Mouse (Mus musculus) adrenal gland, postnatal 36 days (tissue): ENCODE results near the gene Zscan20. TPM values are rescaled to one million over a fixed set of nuclear protein-coding genes. Genes with fewer than 3 reads are reported as not detected.
A peak's percentile ranks its signal among the peaks of the same experiment; 100 is the strongest.
"Not testable (repeated sequence)": the region's sequence is repeated elsewhere in the genome, so short reads cannot be mapped to it uniquely, and the experiment has no call there.

Source experiments
- DNase-seq, 2 experiments: peaks; one replicate each; pipeline ENCODE4 v3.0.0; 2021; ENCODE audit warnings: mixed read lengths in 1 of 2
- total RNA-seq, 2 experiments: library from RNA; stranded (reverse); gene quantifications; 2 replicates each; pipeline ENCODE4 v1.2.3; 2021

Zscan20 gene
- total RNA-seq, 2 experiments from 2014 or later = 6.3 to 8.7 TPM

DNA sequence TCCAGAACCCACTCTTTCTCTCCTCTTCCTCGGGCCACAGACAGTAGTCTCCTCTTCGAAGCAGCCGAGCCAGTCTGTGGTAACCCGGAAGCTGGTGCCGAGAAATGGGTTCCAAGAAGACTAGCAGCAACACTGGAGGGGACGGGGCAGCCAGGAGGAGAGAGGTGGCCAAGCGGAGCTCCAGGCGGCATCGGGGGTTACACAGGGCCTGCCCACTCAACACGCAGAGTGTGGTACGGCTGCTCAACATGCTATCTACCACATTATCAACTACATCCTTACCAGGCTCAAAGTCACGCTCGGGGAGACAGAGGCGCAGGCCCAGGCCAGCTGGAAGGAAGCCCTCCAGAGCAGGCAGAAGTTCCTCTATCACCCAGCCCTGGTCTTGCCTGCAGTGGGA, 5.9 kb upstream of the Zscan20 start:
- no peak for DNase-seq

- peak in 1 of 2 experiments; percentile 59 for DNase-seq
Measured at GRCm38 (mm10) chr4:128613326-128613725, 3.4 kb upstream of the Zscan20 start.

GRCm38 (mm10) chr4:128611726-128612125, 1.8 kb upstream of the Zscan20 start:
- not testable (repeated sequence) for DNase-seq

GRCm38 (mm10) chr4:128610706-128611105, 808 bp upstream of the Zscan20 start:
- no peak for DNase-seq

- peak in 1 of 2 experiments; percentile 32 for DNase-seq
Measured at GRCm38 (mm10) chr4:128609276-128609924, 498 bp downstream of the Zscan20 start.

DNA sequence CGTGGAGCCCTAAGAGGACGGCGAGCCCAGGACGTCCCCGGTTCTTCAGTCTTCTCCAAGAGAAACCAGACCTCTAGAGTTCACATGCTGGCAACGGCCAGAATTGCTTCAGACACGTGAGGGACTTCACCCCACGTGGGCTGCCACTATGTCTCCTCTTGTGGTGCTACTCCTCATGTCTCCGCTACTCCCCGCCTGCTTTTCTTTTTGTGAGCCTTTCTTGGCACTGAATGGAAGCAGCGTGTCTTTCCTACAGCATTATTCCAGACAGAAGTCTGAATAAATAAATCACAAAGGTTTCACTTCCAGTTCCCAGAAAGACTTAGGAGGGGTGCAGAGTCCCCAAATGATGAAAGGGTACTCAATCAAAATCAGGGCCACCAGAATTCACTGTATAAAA, 2.2 kb downstream of the Zscan20 start:
- no peak for DNase-seq

DNA sequence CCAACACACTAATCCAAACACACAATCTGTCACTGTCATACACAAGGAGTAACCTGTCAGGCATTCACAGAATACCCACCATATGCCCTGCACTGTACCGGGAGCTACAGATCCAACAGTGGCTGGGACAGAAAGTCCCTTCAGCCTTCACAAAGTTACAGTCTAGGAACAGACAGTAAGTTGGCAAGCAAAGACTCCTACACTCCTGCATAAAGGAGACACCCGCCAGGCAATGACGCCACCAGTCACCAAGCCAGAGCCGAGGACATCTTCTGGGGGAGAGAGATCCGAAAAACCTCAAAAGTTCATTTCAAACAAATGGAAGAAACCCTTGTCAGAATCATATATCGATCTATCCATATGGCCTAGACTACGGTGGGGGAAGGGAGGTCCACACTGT, 3.3 kb downstream of the Zscan20 start:
- peak; percentile 50 to 62 for DNase-seq

- no peak for DNase-seq
Measured at GRCm38 (mm10) chr4:128597801-128598560, 11.9 kb downstream of the Zscan20 start.

- DNase-seq = no peak
Measured at GRCm38 (mm10) chr4:128594062-128594461, 15.8 kb downstream of the Zscan20 start.

GRCm38 (mm10) chr4:128593286-128593685, 16.6 kb downstream of the Zscan20 start:
- no peak for DNase-seq

DNA sequence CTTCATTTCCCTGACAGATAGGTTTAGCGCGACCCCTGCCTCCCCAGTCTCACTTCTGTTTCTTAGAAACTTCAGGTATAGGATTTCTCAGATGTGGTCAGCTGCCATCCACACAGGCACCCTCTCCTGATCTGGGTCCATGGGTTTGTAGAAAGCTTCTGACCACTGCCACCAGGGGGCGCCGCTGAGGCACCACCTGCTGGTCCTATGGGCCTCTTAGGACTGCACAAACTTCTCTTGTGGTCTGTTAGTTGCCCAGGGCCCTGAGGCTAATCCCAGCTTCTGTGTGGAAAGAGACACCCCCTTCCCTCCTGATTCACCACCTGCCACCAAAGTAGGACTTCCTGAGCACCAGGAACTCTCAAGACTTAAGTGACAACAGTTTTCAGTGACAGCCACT, 30.7 kb downstream of the Zscan20 start:
- peak; percentile 55 to 73 for DNase-seq

DNA sequence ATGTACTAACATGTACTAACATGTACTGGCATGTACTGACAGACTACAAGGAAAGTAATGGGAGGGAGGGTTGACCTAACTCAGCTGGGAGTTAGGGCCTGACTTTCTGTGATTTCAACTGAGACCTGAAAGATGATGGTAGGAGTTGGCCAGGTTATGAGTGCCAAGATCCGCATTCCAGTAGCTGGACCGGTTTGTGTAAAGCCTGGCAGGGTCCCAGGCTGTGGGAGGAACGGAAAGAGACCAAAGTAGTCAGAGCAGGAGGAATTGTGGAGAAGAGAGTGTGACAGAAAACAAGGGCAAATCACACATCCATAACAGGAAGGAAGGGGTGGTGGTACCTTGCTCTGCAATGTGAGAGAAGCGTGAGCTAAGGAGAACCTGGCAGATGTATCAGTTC, 34.1 kb downstream of the Zscan20 start:
- no peak for DNase-seq

- no peak for DNase-seq
Measured at GRCm38 (mm10) chr4:128560327-128560726, 49.6 kb downstream of the Zscan20 start.

- no peak for DNase-seq
Measured at GRCm38 (mm10) chr4:128554198-128554597, 55.7 kb downstream of the Zscan20 start.

- DNase-seq = peak; percentile 66 to 71
Measured at GRCm38 (mm10) chr4:128550756-128551155, 59.1 kb downstream of the Zscan20 start.

DNA sequence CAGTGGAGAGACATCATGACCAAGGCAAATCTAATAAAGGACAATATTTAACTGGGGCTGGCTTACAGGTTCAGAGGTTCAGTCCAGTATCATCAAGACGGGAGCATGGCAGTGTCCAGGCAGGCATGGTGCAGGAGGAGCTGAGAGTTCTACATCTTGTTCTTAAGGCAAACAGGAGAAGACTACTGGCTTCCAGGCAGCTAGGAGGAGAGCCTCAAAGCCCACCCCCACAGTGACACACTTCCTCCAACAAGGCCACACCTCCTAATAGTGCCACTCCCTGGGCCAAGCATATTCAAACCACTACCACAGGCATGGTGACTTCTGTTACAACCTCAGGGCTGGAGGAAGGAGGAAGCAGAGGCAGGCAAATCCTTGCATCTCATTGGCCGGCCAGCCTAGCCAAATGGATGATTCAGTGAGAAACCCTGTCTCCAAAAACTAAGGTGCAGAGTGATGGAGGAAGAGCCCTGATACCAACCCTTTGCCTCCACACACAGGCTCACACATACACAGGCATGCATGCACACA, 65.9 kb downstream of the Zscan20 start:
- not testable (repeated sequence) for DNase-seq

DNA sequence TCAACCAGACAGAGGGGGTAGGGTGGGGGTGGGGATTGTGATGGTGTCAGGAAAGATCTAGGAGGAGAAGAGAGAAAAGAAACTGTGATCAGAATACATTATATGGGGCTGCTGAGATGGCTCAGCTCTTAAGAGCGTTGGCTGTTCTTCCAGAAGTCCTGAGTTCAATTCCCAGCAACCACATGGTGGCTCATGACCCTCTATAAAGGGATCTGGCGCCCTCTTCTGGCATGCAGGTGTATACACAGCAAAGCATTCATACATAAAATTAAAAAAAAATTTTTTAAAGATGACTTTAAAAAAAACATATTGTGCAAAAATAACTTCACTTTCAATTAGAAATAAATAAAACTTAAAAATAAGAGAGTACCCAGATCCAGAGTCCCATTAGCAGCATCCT, 66.5 kb downstream of the Zscan20 start:
- peak; percentile 44 to 56 for DNase-seq

Other genes with a start within 250 kb of the Zscan20 start
- under 1 TPM; 0.73 to 0.82 TPM for gene Tlr12, start 8.5 kb upstream of the Zscan20 start, total RNA-seq
- 10 to 100 TPM; 74.8 to 83.2 TPM for gene Phc2, start 44.6 kb upstream of the Zscan20 start, total RNA-seq
- gene A3galt2, start 145.3 kb upstream of the Zscan20 start, total RNA-seq = under 1 TPM; 0.16 to 0.30 TPM
- gene Zfp362, start 195.9 kb upstream of the Zscan20 start, total RNA-seq = 10 to 100 TPM; 26.8 TPM